Mouse (Mus musculus): ENCODE measurements around the gene Foxp2.

- TF ChIP-seq POLR2A (IDR thresholded peaks at IDR 0.05; ENCODE audit: insufficient read depth, low read depth, low read length) (no peak), CTCF (IDR thresholded peaks at IDR 0.05; ENCODE audit: insufficient read depth, low read depth, low read length) (no peak)
Observed at GRCm38 (mm10) chr6:15101548-15101947, 200.4 kb downstream of the Foxp2 start.
